Mouse (Mus musculus): Measurements from ENCODE around the gene Olfr1174-ps.

DNA sequence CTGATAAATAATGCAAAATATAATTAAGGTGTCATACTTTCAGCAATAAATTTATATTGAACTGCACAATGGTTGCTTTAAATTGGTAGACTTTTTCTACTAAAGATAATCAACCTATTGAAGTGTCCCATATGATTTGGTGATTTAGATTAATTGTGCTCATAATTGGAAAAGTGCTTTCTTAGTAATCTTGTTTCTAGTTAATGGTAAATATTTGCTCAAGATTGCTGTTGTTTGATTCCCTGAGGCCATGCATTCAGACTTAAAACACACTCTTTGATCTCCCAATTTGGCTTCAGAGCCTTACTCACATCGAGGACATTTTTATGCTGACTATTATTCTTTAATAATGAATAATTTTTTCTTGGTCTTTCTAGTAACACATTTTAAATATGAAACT is 21.5 kb upstream of the Olfr1174-ps start, which contains the start of gene Olfr1176:
- TF ChIP-seq EP300 (optimal IDR thresholded peaks at IDR 0.05) (no peak), CTCF (IDR thresholded peaks at IDR 0.05; ENCODE audit: low read depth) (no peak)

Measured in stomach, postnatal 0 days (tissue).